Mouse (Mus musculus) cerebellum, adult 2 months (tissue): ENCODE data around the gene Gpank1.

ENCODE experiments used
- CTCF ChIP-seq: fragments of 200-500 bp; IDR thresholded peaks from 2 replicates; pipeline ENCODE4 v1.5.1; 2011; ENCODE audit warnings: low read depth, mild to moderate bottlenecking, control low read depth, low read length, moderate library complexity, borderline replicate concordance; ENCODE audit not compliant: insufficient read depth
- POLR2A ChIP-seq: fragments of 200-500 bp; IDR thresholded peaks from 2 replicates; pipeline ENCODE4 v1.6.1; 2011; ENCODE audit warnings: low read length, control low read depth, borderline replicate concordance; ENCODE audit not compliant: insufficient read depth

GRCm38 (mm10) chr17:35079778-35080177 is 41.5 kb upstream of the Gpank1 start:
- TF ChIP-seq CTCF, result no peak
- no peak for TF ChIP-seq POLR2A
